Mouse (Mus musculus): ENCODE measurements at regions not wholly inside any gene's neighbourhood (a gene's known extent, or its start where the extent isn't known, plus 50 kb on each side); places are given as distances from the start of the nearest gene placed in this dataset.
A peak's percentile ranks its signal among the peaks of the same experiment; 100 is the strongest.

DNA sequence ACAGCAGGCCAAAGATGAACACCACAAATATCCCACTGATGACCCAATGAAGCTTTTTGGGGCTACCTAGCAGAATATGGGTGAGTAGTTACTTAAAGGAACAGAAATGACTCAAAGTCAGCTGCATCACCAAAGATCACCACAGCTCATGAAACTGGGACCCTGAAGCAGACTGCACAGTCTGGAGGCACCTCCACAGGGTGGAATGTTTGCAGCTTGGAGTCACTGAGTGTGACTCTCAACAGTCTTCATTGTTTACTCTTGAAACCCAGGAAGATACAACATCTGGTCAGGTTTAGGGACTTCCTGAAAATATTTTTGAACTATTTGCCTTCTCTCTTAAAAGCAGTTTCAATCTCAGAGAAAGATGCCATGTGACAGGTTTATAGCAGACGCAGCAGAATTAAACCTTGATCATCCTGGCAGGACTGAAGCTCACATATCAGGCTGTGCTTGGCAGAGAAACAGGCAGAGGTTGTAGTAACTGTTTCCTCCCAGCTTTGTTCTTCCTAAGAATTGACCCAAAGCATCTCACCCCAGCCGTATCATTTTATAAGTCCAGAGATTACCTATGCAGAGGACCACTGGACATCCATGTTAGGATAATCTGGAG, 944.1 kb upstream of the Adgrl4 start:
- ATAC-seq (ENCODE audit: insufficient number of reproducible peaks, low FRiP score, low TSS enrichment, low read depth): no peak
- H3K27ac ChIP-seq (replicated peaks): no peak overlapping the region
- H3K27me3 ChIP-seq: no peaks in the 10 kb centered on the region
- H3K4me3 ChIP-seq (replicated peaks): no peak overlapping the region
- H3K9ac ChIP-seq: no peak overlapping the region
- no peaks in the 10 kb centered on the region for H3K9me3 ChIP-seq (replicated peaks)
- 58% methylated on average over 2 of the region's 2 CpGs for WGBS
- no peak overlapping the region for H3K4me2 ChIP-seq (replicated peaks)
- no peaks in the 10 kb centered on the region for H3K4me1 ChIP-seq
- no peaks in the 10 kb centered on the region for H3K36me3 ChIP-seq

DNA sequence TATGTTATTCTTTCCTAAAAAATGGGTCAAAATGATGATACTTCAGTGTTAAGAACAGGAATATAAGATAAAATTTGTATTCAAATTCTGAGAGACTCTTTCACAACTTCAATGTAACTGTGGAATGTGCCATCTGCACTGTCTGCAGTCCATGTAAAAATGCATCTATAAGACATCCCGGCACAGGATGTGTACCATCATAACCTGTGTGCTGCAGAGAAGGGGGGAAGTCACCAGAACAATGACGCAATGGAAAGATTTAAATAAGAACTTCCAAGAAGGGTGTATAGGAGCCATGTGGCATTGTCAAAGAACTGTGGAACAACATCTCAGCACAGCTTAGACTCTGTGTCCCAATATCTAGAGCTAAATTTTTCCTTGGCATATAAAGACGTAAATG, 906.7 kb upstream of the Adgrl4 start:
- Histone ChIP-seq H3K9me3 (replicated peaks) (no peaks in the 10 kb centered on the region), H3K4me3 (replicated peaks) (no peak overlapping the region), H3K27me3 (no peaks in the 10 kb centered on the region), H3K36me3 (no peaks in the 10 kb centered on the region), H3K27ac (replicated peaks) (no peak overlapping the region), H3K4me2 (replicated peaks) (no peak overlapping the region), H3K4me1 (no peaks in the 10 kb centered on the region), H3K9ac (no peak overlapping the region)
- ATAC-seq (ENCODE audit: insufficient number of reproducible peaks, low FRiP score, low TSS enrichment, low read depth): no peak
- WGBS: 87% methylated on average over 3 of the region's 3 CpGs

DNA sequence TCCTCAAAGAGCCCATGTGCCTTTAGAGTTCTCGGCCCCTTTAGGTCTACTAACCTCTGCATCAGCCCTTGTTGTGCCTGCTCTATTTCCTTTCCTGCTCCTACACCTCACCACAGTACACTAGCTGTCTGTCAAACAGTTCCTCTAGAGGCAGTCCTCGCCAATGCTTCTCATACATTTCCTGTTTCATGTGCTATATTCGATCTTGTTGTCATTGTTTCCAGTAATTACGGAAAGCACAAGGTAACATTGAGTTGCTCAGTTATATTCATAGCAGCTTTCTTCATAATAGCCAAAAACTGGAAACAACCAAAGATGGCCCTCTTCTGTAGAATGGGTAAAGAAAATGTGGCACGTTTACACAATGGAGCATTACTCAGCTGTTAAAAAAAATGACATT, 894.6 kb upstream of the Adgrl4 start:
- Histone ChIP-seq H3K27ac (replicated peaks) (no peak overlapping the region), H3K9me3 (replicated peaks) (no peaks in the 10 kb centered on the region), H3K9ac (no peak overlapping the region), H3K36me3 (no peaks in the 10 kb centered on the region), H3K4me2 (replicated peaks) (no peak overlapping the region), H3K4me1 (no peaks in the 10 kb centered on the region), H3K27me3 (no peaks in the 10 kb centered on the region), H3K4me3 (replicated peaks) (no peak overlapping the region)
- 78% methylated on average over 5 of the region's 5 CpGs for WGBS
- ATAC-seq (ENCODE audit: insufficient number of reproducible peaks, low FRiP score, low TSS enrichment, low read depth): no peak

DNA sequence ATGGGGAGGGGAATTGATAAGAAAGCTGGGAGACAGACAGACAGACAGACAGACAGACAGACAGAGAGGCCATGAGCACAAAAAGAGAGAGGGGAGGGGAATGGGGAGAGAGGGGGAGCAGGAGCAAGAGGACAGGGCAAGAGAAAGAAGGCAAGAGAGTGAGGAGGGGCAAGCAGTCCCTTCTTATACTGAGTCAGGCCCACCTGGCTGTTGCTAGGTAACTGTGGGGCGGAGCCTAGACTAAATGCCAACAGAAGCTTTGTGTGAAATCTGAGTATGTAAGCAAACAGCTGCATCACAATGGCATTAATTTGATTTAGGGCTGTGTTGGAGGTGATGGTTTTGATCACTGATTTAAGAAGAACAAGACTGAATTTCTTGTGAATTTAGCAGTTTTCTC, 849.2 kb upstream of the Adgrl4 start:
- Histone ChIP-seq H3K4me2 (replicated peaks) (no peak overlapping the region), H3K4me1 (no peaks in the 10 kb centered on the region), H3K27ac (replicated peaks) (no peak overlapping the region), H3K4me3 (replicated peaks) (no peak overlapping the region), H3K27me3 (no peaks in the 10 kb centered on the region), H3K9me3 (replicated peaks) (no peaks in the 10 kb centered on the region), H3K36me3 (no peaks in the 10 kb centered on the region), H3K9ac (no peak overlapping the region)
- no peak for ATAC-seq (ENCODE audit: insufficient number of reproducible peaks, low FRiP score, low TSS enrichment, low read depth)
- 59% methylated on average over 1 of the region's 1 CpGs for WGBS

DNA sequence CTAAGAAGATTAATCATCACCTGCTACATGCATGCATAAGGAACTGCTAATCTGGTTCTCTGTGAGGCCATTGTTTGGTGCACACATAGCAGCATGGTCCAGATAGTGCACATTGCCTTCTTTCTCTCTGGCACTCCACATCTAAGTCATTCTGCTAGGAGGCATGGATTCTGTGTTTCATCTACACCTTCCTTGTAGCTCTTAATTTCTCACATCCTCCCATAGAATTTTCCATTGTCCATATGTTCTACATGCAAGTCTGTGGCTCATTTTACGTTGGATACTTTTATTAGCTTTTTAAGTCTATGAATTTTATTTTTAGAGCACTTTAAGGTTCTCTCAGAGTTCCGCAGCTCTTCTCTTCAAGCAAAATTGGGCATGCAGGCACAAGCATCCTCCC, 846.7 kb upstream of the Adgrl4 start:
- H3K27me3 ChIP-seq: no peaks in the 10 kb centered on the region
- H3K4me2 ChIP-seq (replicated peaks): no peak overlapping the region
- no peak overlapping the region for H3K4me3 ChIP-seq (replicated peaks)
- no peak overlapping the region for H3K9ac ChIP-seq
- WGBS: 69% methylated on average over 2 of the region's 2 CpGs
- no peaks in the 10 kb centered on the region for H3K36me3 ChIP-seq
- no peak overlapping the region for H3K27ac ChIP-seq (replicated peaks)
- no peaks in the 10 kb centered on the region for H3K9me3 ChIP-seq (replicated peaks)
- H3K4me1 ChIP-seq: no peaks in the 10 kb centered on the region
- ATAC-seq (ENCODE audit: insufficient number of reproducible peaks, low FRiP score, low TSS enrichment, low read depth): no peak

DNA sequence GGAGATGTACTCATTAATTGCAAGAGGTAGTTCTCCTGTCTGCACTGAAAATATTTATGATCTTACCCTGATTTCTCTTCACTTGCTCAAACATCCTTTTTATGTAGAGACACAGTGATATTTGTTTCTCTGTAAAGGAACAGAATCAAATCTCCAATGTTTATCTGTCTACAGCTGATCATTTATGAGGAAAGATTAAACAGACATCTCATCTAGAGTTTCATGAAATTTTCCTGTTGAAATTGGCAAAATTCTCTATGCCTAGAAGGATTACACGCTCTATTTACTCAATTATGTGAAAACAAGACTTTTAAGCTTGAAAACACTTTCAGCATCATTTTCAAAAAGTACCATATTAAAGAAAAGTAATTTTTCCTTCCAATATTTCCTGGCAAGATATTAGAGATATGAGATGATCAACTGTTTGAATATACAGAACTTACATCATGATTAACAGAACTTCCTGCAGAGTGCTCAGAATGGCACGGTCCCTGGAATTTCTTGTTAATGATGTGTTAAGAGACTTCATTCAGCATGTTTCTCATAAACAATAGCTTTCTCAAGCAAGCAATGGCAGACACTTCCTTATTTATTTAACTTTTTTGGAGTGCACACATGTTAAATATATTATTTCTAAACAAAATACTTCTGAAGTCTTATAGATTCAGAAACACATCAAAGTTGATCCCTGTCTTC, 834.1 kb upstream of the Adgrl4 start:
- no peak overlapping the region for H3K4me2 ChIP-seq (replicated peaks)
- no peak overlapping the region for H3K4me3 ChIP-seq (replicated peaks)
- 53% methylated on average over 2 of the region's 2 CpGs for WGBS
- H3K9me3 ChIP-seq (replicated peaks): no peaks in the 10 kb centered on the region
- no peaks in the 10 kb centered on the region for H3K36me3 ChIP-seq
- no peak for ATAC-seq (ENCODE audit: insufficient number of reproducible peaks, low FRiP score, low TSS enrichment, low read depth)
- H3K9ac ChIP-seq: no peak overlapping the region
- no peak overlapping the region for H3K27ac ChIP-seq (replicated peaks)
- no peaks in the 10 kb centered on the region for H3K4me1 ChIP-seq
- H3K27me3 ChIP-seq: no peaks in the 10 kb centered on the region

DNA sequence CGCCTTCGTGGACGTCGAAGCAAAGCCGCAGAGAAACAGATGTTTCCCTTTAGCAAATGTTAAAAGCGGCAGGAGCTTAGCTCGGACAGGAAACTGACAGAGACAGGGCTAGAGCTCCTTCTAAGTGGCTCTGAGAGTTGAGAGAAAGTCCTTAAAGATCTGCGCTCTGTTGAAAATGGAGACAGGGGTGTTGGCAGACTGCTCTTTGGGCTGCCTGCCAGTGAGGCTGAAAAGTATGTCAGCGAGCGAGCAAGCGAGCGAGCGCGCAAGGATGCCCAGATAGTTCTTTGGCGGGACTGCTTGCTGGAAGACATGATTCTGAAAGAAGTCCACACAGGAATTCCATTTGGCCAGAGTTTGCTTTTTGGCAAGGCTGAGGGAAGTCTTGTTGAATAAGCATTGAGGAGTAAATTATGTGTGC, 827.0 kb upstream of the Adgrl4 start:
- Histone ChIP-seq H3K4me3 (replicated peaks) (peak overlapping the region; percentile 35), H3K4me1 (no peaks in the 10 kb centered on the region), H3K4me2 (replicated peaks) (peak overlapping the region; percentile 40), H3K9me3 (replicated peaks) (no peaks in the 10 kb centered on the region), H3K9ac (no peak overlapping the region), H3K27me3 (no peaks in the 10 kb centered on the region), H3K27ac (replicated peaks) (peak overlapping the region; percentile 76), H3K36me3 (no peaks in the 10 kb centered on the region)
- peak; percentile 84 for ATAC-seq (ENCODE audit: insufficient number of reproducible peaks, low FRiP score, low TSS enrichment, low read depth)
- 29% methylated on average over 15 of the region's 15 CpGs for WGBS

DNA sequence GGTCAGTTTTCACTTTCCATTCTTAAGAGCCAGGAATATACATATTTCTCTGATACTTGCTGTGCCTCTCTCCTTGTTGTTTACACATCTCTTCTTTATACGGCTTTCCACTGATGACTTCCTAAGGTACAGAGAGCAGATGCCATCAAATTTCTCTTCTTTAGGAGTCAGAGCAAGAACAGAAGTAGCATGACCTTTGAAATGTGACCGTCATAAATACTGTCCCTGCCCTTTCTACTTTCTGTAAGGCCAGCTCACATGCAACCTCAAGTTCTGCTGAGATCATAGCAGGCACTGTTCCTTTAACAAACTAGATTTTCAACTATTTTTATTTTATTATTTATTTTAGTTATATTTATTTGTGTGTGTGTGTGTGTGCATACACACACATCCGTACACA, 800.1 kb upstream of the Adgrl4 start:
- 88% methylated on average over 3 of the region's 3 CpGs for WGBS
- Histone ChIP-seq H3K4me1 (no peaks in the 10 kb centered on the region), H3K36me3 (no peaks in the 10 kb centered on the region), H3K27ac (replicated peaks) (no peak overlapping the region), H3K4me2 (replicated peaks) (no peak overlapping the region), H3K9me3 (replicated peaks) (no peaks in the 10 kb centered on the region), H3K4me3 (replicated peaks) (no peak overlapping the region), H3K9ac (no peak overlapping the region), H3K27me3 (no peaks in the 10 kb centered on the region)
- no peak for ATAC-seq (ENCODE audit: insufficient number of reproducible peaks, low FRiP score, low TSS enrichment, low read depth)

DNA sequence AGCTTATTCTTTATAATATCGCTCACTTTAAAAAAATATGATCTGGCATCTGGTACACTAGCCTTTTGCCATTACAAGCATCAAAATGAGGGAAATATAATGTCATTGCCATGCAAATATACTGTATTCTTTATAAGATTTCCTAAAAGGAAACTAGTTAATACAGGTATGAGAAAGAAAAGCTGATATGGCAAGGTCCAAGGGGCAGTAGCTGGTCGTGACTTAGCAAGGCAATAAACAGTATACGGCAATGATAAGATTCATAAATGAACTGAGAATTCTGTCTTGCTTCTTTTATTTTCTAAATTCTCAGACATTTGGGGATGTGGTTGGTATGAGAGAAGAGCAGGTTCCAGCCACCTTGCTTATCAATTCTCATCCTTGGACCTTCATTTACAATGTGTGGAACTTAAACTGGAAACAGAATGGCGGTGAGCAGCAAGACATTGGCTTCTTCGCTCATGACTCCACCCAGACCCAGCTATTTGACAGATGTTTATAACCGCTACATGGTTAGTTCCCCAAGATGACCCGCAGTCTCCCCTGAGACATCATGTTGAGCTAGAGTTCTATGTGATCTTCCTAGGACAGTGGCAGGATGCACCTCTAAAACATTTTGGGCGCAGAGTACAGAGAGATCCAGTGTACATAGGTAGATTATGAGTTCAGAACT, 797.5 kb upstream of the Adgrl4 start:
- H3K4me3 ChIP-seq (replicated peaks): no peak overlapping the region
- H3K9me3 ChIP-seq (replicated peaks): no peaks in the 10 kb centered on the region
- H3K4me1 ChIP-seq: no peaks in the 10 kb centered on the region
- H3K36me3 ChIP-seq: no peaks in the 10 kb centered on the region
- 90% methylated on average over 8 of the region's 8 CpGs for WGBS
- no peak overlapping the region for H3K27ac ChIP-seq (replicated peaks)
- H3K9ac ChIP-seq: no peak overlapping the region
- H3K4me2 ChIP-seq (replicated peaks): no peak overlapping the region
- H3K27me3 ChIP-seq: no peaks in the 10 kb centered on the region
- ATAC-seq (ENCODE audit: insufficient number of reproducible peaks, low FRiP score, low TSS enrichment, low read depth): no peak

DNA sequence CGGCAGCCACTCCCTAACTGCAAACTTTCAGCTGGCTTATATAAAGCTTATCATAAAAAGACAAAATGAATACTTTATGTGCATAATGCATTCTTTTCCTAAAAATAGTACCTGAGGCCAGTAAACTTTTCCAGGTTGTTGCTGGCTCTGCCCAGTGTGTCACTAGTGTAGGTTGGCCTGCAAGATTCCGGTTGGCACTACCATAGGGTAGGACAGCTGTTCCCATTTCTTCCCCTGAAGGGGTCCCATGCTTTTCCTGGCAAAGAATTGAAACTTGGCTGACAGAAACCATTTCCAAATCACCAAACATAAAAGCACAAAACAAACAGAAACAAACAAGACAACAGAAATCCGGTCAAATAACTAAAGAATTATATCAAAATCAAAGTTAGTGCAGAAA, 789.6 kb upstream of the Adgrl4 start:
- no peak for ATAC-seq (ENCODE audit: insufficient number of reproducible peaks, low FRiP score, low TSS enrichment, low read depth)
- no peaks in the 10 kb centered on the region for H3K36me3 ChIP-seq
- H3K4me3 ChIP-seq (replicated peaks): no peak overlapping the region
- H3K9me3 ChIP-seq (replicated peaks): no peaks in the 10 kb centered on the region
- H3K4me1 ChIP-seq: no peaks in the 10 kb centered on the region
- 76% methylated on average over 3 of the region's 3 CpGs for WGBS
- no peak overlapping the region for H3K4me2 ChIP-seq (replicated peaks)
- no peaks in the 10 kb centered on the region for H3K27me3 ChIP-seq
- H3K27ac ChIP-seq (replicated peaks): no peak overlapping the region
- no peak overlapping the region for H3K9ac ChIP-seq

DNA sequence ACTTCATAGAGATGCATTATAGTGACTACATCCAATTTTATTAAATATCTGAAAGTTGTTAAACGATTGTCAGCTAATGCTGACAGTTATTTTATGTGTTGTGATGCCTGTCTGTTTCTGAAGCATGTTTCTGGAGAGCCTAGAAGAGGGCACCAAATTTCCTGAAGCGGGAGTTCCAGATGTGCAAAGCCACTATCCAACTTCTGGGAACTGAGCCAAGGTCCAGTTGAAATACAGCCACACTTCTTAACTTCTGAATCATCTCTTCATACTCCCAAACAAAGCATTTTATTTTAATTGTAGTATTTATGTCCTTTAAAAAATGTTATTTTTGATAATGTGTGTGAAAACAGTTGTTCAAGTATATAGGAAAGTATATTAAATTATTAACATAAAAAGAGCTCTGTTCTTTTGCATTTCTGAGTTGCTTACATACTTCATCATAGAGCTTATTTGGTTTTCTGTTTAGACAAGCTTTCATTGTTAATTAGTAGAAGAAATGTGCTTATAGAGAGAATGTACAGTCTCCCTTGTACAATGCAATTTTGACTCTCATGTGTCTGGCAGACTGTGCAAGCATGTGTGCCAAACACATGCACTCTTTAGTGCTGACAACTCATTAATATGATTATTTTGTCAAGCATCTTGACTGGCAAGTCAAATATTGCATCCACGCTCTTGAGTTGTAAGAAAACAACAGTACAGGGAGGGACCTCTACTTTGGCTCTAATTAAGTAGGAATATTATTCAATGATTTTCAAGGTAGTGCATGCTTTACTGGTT, 787.7 kb upstream of the Adgrl4 start:
- H3K4me1 ChIP-seq: no peaks in the 10 kb centered on the region
- ATAC-seq (ENCODE audit: insufficient number of reproducible peaks, low FRiP score, low TSS enrichment, low read depth): no peak

More for the DNA sequence above, 787.7 kb upstream of the Adgrl4 start:
- Histone ChIP-seq H3K4me3 (replicated peaks) (no peak overlapping the region), H3K36me3 (no peaks in the 10 kb centered on the region), H3K27ac (replicated peaks) (no peak overlapping the region), H3K9ac (no peak overlapping the region), H3K4me2 (replicated peaks) (no peak overlapping the region), H3K27me3 (no peaks in the 10 kb centered on the region), H3K9me3 (replicated peaks) (no peaks in the 10 kb centered on the region)
- 61% methylated on average over 3 of the region's 3 CpGs for WGBS

Measured in embryonic facial prominence, embryonic 15.5 days (tissue).